Mouse (Mus musculus) testis, postnatal 14 days (tissue): Measurements from ENCODE around the gene Ttc28.

Source experiments
- DNase-seq: peaks from one replicate; pipeline ENCODE4 v3.0.0; 2021; ENCODE audit warnings: low spot score

The Ttc28 gene

GRCm38 (mm10) chr5:111164348-111164920 lies 284.8 kb downstream of the Ttc28 start:
- DNase-seq, result no peak

GRCm38 (mm10) chr5:111170383-111170782 lies 290.8 kb downstream of the Ttc28 start:
- DNase-seq, result no peak

GRCm38 (mm10) chr5:111175410-111175809 lies 295.8 kb downstream of the Ttc28 start:
- DNase-seq, result no peak

GRCm38 (mm10) chr5:111175842-111176241 lies 296.2 kb downstream of the Ttc28 start:
- no peak for DNase-seq

GRCm38 (mm10) chr5:111176441-111176840 lies 296.8 kb downstream of the Ttc28 start:
- DNase-seq, result no peak

- no peak for DNase-seq
Observed at GRCm38 (mm10) chr5:111178324-111179076, 298.9 kb downstream of the Ttc28 start.

GRCm38 (mm10) chr5:111179651-111180050 lies 300.0 kb downstream of the Ttc28 start:
- DNase-seq, result no peak

- no peak for DNase-seq
Observed at GRCm38 (mm10) chr5:111180091-111181053, 300.8 kb downstream of the Ttc28 start.

GRCm38 (mm10) chr5:111181204-111181912 lies 301.8 kb downstream of the Ttc28 start:
- no peak for DNase-seq

GRCm38 (mm10) chr5:111186600-111186999 lies 307.0 kb downstream of the Ttc28 start:
- DNase-seq, result no peak

- no peak for DNase-seq
Observed at GRCm38 (mm10) chr5:111191972-111192371, 312.4 kb downstream of the Ttc28 start.

- no peak for DNase-seq
Observed at GRCm38 (mm10) chr5:111194829-111195228, 315.2 kb downstream of the Ttc28 start.

- peak; percentile 66 for DNase-seq
Observed at GRCm38 (mm10) chr5:111195488-111196485, 316.2 kb downstream of the Ttc28 start.

GRCm38 (mm10) chr5:111197727-111198126 lies 318.1 kb downstream of the Ttc28 start:
- no peak for DNase-seq

GRCm38 (mm10) chr5:111200167-111200840 lies 320.7 kb downstream of the Ttc28 start:
- no peak for DNase-seq

GRCm38 (mm10) chr5:111200915-111201610 lies 321.5 kb downstream of the Ttc28 start:
- DNase-seq, result no peak

GRCm38 (mm10) chr5:111204221-111204620 lies 324.6 kb downstream of the Ttc28 start:
- no peak for DNase-seq

GRCm38 (mm10) chr5:111204976-111205586 lies 325.5 kb downstream of the Ttc28 start:
- no peak for DNase-seq

- no peak for DNase-seq
Observed at GRCm38 (mm10) chr5:111205817-111206216, 326.2 kb downstream of the Ttc28 start.
